Mouse (Mus musculus) megakaryocyte progenitor cell, adult 5-6 weeks (primary cell): ENCODE data around the gene Plxna3. TPM values are rescaled to one million over a fixed set of nuclear protein-coding genes. Genes with fewer than 3 reads are reported as not detected.

ENCODE experiments used
- ATAC-seq: replicated peaks from 2 replicates; pipeline ENCODE4 v1.8.0; 2016; ENCODE audit warnings: mild to moderate bottlenecking, moderate TSS enrichment, inconsistent platforms; ENCODE audit not compliant: poor library complexity
- total RNA-seq, 2 experiments: library from RNA; stranded (forward) in 1 of 2; stranded (reverse) in 1 of 2; fragments of 157-497, 149-512 nt in 1 of 2; fragments of 200-1000 nt in 1 of 2; gene quantifications; 2 replicates each; pipeline versions ENCODE4 v1.2.3 to v1.2.4; 2015 to 2017

Plxna3 gene
- total RNA-seq, 2 experiments from 2014 or later = 0.62 to 3.4 TPM

DNA sequence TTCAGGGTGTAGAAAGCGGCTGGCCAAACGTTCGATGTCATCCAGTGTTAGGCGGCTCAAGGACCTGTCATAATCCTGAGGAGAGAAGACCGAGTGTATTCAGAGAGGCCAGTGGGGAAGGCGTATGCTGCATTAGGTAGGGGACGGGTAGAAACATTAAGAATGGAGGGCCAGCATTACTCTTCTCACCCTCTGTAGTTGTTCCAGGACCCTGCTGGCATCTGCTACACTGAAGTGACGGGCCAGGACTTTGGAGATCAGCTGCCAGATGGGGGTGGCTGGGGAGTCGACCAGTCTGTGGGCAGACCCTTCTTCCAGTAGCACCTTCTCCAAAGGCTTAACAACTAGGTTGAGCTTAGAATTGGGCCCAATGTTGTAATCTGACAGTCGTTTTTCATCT, 38.6 kb downstream of the Plxna3 start:
- no peak for ATAC-seq

GRCm38 (mm10) chrX:74368209-74368909, 39.5 kb downstream of the Plxna3 start:
- ATAC-seq = peak; percentile 73

GRCm38 (mm10) chrX:74372888-74373549, 44.2 kb downstream of the Plxna3 start, which contains the start of the genes Ubl4a and Slc10a3:
Ubl4a (minus strand) TSS chrX:74373218.
Slc10a3 (minus strand) TSS chrX:74373349.
- ATAC-seq = peak; percentile 96

DNA sequence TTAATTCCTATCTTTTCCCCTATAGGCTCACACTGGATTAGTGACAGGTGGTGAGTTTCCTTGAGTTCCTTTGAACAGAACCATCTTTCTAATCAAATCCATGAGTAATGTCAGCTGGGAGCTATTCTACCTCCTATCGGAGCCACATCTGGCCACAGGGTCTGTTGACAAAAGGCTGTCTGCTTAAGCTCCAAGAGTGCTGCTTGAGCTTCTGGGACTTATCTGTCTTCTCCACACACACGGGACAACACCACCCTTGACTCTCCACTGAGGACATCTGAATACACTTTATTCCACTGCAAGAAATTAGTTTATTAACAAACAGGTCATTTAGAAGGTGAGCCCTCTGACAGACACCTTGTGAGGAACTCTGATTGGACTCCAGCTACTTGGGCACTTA, 55.6 kb downstream of the Plxna3 start:
- ATAC-seq = peak; percentile 88

- ATAC-seq = peak; percentile 40
Measured at GRCm38 (mm10) chrX:74388153-74388552, 59.3 kb downstream of the Plxna3 start.

DNA sequence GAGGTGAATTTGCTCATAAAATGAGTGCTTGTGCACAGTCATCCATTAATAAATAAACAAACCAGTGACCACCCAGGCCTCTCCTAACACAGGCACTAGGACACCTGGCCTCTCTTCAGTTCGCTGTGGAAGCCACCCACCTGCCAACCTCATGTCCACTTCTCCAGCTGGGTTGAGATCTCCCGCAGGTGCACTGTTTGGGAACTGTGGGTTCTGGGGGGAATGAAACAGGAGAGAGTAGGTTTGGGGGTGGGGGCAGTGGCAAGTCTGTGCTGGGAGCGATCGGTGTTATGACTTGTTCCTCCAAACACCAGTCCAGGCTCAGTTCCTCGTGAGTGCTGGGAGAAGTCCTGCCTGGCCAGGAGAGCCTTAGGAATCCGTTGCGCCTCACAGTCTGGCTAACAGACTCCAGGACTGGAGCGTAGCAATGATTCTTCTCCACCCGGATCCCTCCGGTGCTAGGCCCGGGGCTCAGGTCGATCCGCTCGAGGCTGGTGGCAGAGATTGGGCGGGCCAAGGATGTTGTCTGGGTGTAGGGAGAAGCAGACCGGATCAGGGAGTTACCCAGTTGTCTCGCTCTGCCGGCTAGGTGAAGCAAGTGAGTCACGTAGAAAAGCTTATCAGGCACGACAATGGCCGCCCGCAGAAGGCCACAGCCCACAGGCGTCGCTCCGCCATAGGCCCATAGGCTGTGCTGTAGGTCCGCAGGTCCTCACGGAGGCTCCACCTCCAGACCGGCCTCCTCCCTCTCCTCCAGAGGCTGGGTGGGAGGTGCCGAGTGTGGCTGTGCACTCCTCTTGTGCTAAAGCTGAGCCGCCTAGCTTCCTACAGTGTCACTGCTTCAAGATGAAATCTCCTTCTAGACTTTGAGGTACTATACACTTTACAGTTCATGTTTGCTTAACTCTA, 63.9 kb downstream of the Plxna3 start, which contains the start of the genes Fam3a and Ikbkg:
Fam3a (minus strand) TSS at position 738 of the 909 bp plus-strand sequence.
Ikbkg (plus strand) TSS at position 756 of the 909 bp plus-strand sequence.
- peak; percentile 99 for ATAC-seq

Other genes starting within 250 kb of the Plxna3 start
- not detected in 2 replicates for gene Opn1mw, start 201.6 kb upstream of the Plxna3 start, total RNA-seq (2015)
- not detected in 2 replicates for gene Opn1mw, start 201.6 kb upstream of the Plxna3 start, total RNA-seq (2017)
- 16.3 and 16.9 TPM in 2 replicates for gene Mecp2, start 193.7 kb upstream of the Plxna3 start, total RNA-seq (2015)
- 15.3 and 18.8 TPM in 2 replicates for gene Mecp2, start 193.7 kb upstream of the Plxna3 start, total RNA-seq (2017)
- not detected in 2 replicates for gene Tex28, start 161.2 kb upstream of the Plxna3 start, total RNA-seq (2015)
- not detected in 2 replicates for gene Tex28, start 161.2 kb upstream of the Plxna3 start, total RNA-seq (2017)
- not detected in 2 replicates for gene Tktl1, start 151.8 kb upstream of the Plxna3 start, total RNA-seq (2015)
- gene Tktl1, start 151.8 kb upstream of the Plxna3 start, total RNA-seq (2017) = not detected in 2 replicates
- 158 and 196 TPM in 2 replicates for gene Flna, start 79.2 kb upstream of the Plxna3 start, total RNA-seq (2015)
- gene Flna, start 79.2 kb upstream of the Plxna3 start, total RNA-seq (2017) = 495 and 504 TPM in 2 replicates
- gene Emd, start 74.4 kb upstream of the Plxna3 start, total RNA-seq (2015) = 77.1 and 82.8 TPM in 2 replicates
- 86.7 and 91.7 TPM in 2 replicates for gene Emd, start 74.4 kb upstream of the Plxna3 start, total RNA-seq (2017)
- 3,920 and 4,047 TPM in 2 replicates for gene Rpl10, start 58.3 kb upstream of the Plxna3 start, total RNA-seq (2015)
- gene Rpl10, start 58.3 kb upstream of the Plxna3 start, total RNA-seq (2017) = 1,333 and 1,759 TPM in 2 replicates
- 44.5 and 53.5 TPM in 2 replicates for gene Taz, start 47.2 kb upstream of the Plxna3 start, total RNA-seq (2015)
- gene Taz, start 47.2 kb upstream of the Plxna3 start, total RNA-seq (2017) = 25.8 and 31.0 TPM in 2 replicates
- gene Dnase1l1, start 46.7 kb upstream of the Plxna3 start, total RNA-seq (2015) = 21.2 and 24.5 TPM in 2 replicates
- gene Dnase1l1, start 46.7 kb upstream of the Plxna3 start, total RNA-seq (2017) = 7.1 and 17.4 TPM in 2 replicates
- 128 and 135 TPM in 2 replicates for gene Atp6ap1, start 32.0 kb upstream of the Plxna3 start, total RNA-seq (2015)
- 123 and 206 TPM in 2 replicates for gene Atp6ap1, start 32.0 kb upstream of the Plxna3 start, total RNA-seq (2017)
- gene Gdi1, start 24.1 kb upstream of the Plxna3 start, total RNA-seq (2015) = 56.8 and 79.4 TPM in 2 replicates
- gene Gdi1, start 24.1 kb upstream of the Plxna3 start, total RNA-seq (2017) = 22.8 and 22.9 TPM in 2 replicates
- 38.6 and 47.9 TPM in 2 replicates for gene Fam50a, start 16.0 kb upstream of the Plxna3 start, total RNA-seq (2015)
- gene Fam50a, start 16.0 kb upstream of the Plxna3 start, total RNA-seq (2017) = 56.9 and 62.8 TPM in 2 replicates
- 88.3 and 93.1 TPM in 2 replicates for gene Lage3, start 24.6 kb downstream of the Plxna3 start, total RNA-seq (2015)
- gene Lage3, start 24.6 kb downstream of the Plxna3 start, total RNA-seq (2017) = 22.6 and 28.1 TPM in 2 replicates
- gene Ubl4a, start 44.2 kb downstream of the Plxna3 start, total RNA-seq (2015) = 35.6 and 39.9 TPM in 2 replicates
- gene Ubl4a, start 44.2 kb downstream of the Plxna3 start, total RNA-seq (2017) = 11.9 and 21.2 TPM in 2 replicates
- 31.1 and 39.3 TPM in 2 replicates for gene Slc10a3, start 44.3 kb downstream of the Plxna3 start, total RNA-seq (2015)
- gene Slc10a3, start 44.3 kb downstream of the Plxna3 start, total RNA-seq (2017) = 12.8 and 13.9 TPM in 2 replicates
- gene Fam3a, start 64.2 kb downstream of the Plxna3 start, total RNA-seq (2015) = 14.0 and 14.5 TPM in 2 replicates
- gene Fam3a, start 64.2 kb downstream of the Plxna3 start, total RNA-seq (2017) = 10.0 and 22.1 TPM in 2 replicates
- gene Ikbkg, start 64.2 kb downstream of the Plxna3 start, total RNA-seq (2015) = 9.8 and 12.5 TPM in 2 replicates
- 22.8 and 53.0 TPM in 2 replicates for gene Ikbkg, start 64.2 kb downstream of the Plxna3 start, total RNA-seq (2017)
- gene G6pdx, start 100.1 kb downstream of the Plxna3 start, total RNA-seq (2015) = 174 and 188 TPM in 2 replicates
- gene G6pdx, start 100.1 kb downstream of the Plxna3 start, total RNA-seq (2017) = 104 and 109 TPM in 2 replicates
- gene Gm6880, start 152.3 kb downstream of the Plxna3 start, total RNA-seq (2015) = not detected in 2 replicates
- not detected in 2 replicates for gene Gm6880, start 152.3 kb downstream of the Plxna3 start, total RNA-seq (2017)
- not detected in 2 replicates for gene Olfr1326-ps1, start 245.8 kb downstream of the Plxna3 start, total RNA-seq (2015)
- gene Olfr1326-ps1, start 245.8 kb downstream of the Plxna3 start, total RNA-seq (2017) = not detected in 2 replicates